Mouse (Mus musculus): ENCODE data around the gene Zfp653.

Gene Zfp653

DNA sequence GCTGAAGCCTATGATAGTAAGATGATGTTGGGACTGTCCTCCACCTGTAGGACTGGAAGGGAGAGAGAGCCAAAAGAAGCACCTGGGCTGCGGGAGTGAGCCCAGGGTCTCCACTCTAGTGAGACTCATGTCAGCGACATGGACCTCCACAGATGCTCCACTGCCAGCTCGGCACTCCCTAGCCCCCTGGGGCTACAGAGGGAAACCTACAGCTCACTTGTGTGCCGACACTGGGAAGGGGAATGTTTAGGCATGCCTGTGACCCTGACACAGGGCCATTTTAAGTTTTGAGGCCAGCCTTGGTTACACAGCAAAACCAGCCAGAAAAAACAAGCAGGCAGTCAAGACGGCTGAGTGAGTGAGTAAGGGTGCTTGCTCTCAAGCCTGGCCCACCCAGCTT lies 4.0 kb downstream of the Zfp653 start:
- no peak for DNase-seq

DNA sequence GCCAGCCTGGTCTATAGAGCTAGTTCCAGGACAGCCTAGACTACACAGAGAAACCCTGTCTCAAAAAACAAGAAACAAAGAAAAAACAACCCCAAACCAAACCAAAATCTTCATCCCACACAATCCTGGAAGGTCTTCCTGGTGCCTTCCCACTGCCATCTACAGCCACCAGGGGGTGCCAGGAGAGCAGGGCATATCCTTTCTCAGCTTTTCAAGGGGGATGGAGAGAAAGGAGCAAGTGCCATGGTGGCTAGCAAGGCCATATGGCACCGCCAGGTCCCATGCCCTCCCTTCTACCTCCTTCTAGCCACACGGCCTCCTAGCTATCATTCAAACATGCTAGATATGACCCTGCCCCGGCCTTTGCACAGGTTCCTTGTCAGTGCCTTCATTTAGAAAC lies 4.7 kb downstream of the Zfp653 start:
- peak; percentile 76 for DNase-seq

DNA sequence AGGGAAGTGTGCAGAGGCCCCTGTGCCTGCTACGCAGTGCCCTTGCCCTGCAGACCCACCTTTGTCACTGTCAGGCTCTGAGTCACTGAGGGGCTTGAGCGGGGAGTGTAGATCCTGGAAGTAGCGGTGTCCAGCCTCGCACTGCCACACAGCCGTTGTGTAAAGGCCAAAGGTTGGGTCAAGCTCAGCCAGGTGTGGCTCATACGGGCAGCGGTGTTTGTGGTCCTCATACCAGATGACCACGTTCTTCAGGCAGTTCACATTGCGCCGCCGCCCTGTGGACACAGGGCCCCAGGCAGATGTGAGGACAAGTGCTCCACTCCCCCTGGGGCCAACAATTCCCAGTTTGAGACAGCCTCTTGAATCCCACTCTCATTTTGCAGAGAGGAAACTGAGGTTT lies 5.5 kb downstream of the Zfp653 start:
- DNase-seq = no peak

DNA sequence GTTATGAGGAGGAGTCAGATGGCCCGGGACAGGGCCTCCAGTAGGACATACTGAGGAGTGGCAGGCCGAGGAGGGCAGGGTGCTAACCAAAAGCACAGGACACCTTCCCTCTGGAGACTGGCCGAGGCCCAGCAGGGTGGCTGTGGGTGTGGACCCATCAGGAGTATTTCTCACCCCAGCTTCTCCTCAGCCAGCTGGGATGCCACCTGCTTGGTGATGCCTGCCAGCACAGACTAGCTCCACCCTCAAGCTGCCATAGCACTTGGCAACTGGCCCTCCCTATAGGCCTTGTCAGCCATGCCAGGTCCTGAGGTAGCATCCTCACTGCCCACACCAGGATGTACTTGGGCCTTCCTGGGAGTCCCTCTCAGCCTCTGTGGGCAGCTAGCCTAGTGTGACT lies 6.8 kb downstream of the Zfp653 start:
- no peak for DNase-seq

DNA sequence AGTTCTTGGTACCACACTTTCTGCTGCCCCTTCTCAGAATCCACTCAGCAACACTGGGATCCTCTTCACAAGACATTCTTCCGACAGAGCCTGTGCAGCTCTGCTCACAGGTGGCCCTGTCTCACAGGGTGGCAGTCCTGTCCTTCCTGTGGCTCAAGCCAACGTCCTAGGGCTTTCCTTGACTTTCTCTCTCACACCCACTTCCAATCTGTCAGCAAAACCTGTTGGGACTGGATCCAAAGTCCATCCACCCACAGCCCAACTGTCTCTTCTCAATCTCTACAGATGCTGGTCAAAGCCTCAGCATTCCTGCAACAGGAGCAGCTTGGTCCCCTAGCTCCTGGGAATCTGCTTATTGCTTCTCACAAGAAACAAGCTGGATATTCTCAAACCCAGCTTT lies 9.8 kb downstream of the Zfp653 start:
- DNase-seq = no peak

DNA sequence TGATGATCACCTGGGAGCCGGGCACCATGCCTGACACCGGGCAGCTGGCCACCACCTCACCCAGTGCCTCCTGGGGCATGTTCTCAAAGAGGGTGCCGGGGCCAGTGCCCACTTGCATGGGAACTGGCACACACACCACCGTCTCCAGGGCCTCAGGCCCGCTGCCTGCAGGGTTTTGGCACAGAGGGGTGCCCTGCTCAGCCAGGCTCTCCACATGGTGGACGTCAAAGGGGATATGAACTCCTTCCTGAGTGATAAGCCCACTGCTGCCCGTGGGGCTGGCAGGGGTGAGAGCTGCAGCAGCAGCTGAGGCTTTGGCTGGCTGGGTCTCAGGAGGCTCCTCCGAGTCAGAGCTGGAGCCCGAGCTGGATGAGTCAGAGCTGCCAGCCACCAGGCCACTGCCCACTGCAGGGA lies 13.2 kb downstream of the Zfp653 start:
- DNase-seq = no peak

DNA sequence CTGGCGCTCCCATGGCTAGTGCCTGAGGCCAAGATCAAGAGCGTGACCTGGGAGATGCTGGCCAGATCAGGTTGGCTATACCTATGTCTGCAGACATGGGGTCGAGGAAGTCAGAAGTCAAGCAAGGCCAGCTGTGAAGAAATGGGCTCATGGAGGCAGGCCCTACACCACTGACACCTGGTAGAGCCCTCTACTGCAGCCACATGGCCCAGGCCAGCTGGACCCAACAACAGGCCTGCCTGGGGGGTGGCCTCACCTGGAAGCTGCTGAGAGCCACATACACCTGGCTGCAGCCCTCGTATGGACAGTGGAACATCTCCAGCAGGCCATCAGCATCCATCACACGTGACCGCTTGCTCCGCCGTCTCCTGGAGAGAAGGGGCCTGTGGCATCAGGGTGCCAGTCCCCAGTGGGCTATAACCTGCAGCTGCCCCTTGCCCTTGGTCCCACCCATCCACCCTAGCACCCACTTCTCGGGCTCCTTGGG lies 14.1 kb downstream of the Zfp653 start:
- no peak for DNase-seq

DNA sequence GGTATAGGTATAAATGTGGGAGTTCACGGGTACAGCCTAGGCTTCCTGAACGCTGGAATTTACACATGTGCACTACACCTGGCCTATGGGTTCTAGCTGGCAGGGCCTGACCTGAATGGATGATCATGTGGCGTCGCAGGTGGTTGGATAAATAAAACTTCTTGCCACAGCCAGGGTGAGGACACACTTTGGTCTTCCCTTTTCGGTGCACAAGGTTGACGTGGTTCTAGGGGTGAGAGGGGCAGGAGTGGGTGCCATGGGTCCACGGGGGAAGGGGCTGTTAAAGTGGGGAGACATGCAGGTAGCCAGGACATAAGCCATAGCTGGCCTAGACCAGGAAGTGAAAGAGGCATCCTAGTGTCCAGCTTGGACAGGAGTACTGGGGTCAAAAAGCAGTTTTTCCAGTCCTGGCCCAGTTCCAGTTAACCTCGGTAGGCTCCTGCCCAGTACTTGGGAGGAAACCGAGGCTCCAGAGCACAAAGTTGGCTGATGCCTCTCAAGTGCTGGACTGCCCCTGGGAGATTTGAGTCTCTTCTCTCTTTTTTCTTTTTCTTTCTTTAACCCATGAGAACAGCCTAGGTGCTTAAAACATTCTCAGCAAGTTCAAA lies 14.8 kb downstream of the Zfp653 start:
- DNase-seq = no peak

DNA sequence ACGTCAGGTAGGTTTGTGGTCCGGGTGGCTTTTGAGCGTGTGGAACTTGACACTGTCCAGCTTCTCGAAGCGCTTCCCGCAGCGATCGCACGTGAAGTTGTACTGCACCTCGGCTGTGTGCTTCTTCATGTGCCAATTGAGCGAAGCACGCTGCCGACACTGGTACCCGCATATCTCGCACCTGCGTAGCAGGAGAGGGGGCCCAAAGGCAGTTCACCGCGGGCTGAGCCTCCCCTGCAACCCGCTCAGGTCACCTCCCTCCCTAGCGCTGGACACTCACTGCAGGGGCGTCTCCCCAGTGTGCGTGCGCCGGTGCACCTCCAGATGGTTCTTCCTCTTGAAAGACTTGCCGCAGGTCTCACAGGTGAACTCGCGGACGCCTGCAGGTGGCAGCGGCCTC lies 15.5 kb downstream of the Zfp653 start:
- DNase-seq = no peak

DNA sequence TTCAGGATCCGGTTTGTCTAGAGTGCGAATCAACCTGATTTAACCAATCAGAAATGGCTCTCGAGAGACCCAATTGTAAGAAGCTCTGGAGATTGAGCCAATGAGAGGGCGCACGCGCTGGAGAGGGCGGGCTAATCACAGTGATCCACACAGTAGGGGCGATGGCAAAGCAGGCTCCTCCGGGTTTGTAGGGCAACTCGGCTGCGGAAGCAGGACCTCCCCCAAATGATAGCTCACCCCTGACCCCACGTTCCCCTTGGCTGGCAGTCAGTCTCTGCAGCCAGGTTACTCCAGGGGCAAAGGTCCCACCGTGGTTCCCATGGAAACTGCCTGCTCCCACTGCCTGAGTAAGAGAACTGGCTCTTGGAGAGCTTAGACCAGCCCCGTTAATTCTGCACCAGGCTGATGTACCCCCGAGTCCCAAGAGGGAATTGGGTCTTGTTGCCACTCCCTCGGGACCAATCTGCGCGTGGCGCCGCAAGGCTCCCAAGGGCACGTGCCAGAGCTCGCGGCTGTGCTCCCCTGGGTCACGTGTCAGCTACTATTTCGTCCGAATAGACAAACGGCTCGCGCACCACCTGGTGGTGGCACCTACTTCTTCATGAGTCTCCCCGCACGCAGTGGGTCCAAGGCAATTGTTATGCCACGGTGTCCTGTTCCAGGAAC lies 16.6 kb downstream of the Zfp653 start:
- DNase-seq = peak; percentile 71

DNA sequence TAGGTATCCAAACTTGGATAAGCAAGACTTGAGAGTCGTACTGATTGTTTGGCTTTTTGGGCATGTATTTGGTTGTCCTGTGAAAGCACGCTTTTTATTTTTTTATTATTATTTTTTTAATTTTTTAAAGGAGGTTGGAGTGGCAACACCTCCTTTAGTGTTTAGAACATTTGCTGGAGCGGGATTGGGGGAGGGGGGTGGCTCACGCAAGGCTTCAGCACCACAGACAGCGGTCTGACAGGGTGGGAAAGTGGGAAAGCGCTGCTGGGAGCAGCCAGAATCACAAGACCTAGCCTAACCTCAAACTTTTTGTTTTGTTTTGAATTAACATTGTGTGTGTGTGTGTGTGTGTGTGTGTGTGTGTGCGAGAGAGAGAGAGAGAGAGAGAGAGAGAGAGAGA lies 17.5 kb downstream of the Zfp653 start:
- DNase-seq = no peak

DNA sequence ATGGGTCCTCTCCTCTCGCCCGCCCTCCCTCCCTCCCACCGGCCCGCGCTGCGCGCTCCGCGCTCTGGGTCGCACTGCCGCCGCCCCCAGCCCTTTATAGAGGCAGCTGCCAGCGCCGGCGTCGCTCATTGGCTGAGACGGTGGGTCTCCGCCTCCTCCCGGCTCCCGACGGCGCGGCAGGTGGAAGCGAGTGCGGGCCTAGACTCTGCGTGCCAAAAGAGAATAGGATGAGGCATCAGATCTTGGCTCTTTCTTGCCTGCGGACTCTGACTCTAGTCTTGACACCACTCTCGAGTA lies 19.3 kb downstream of the Zfp653 start, which contains the start of gene Elavl3:
Elavl3 (minus strand) TSS at position 66 of the 297 bp plus-strand sequence.
- no peak for DNase-seq

DNA sequence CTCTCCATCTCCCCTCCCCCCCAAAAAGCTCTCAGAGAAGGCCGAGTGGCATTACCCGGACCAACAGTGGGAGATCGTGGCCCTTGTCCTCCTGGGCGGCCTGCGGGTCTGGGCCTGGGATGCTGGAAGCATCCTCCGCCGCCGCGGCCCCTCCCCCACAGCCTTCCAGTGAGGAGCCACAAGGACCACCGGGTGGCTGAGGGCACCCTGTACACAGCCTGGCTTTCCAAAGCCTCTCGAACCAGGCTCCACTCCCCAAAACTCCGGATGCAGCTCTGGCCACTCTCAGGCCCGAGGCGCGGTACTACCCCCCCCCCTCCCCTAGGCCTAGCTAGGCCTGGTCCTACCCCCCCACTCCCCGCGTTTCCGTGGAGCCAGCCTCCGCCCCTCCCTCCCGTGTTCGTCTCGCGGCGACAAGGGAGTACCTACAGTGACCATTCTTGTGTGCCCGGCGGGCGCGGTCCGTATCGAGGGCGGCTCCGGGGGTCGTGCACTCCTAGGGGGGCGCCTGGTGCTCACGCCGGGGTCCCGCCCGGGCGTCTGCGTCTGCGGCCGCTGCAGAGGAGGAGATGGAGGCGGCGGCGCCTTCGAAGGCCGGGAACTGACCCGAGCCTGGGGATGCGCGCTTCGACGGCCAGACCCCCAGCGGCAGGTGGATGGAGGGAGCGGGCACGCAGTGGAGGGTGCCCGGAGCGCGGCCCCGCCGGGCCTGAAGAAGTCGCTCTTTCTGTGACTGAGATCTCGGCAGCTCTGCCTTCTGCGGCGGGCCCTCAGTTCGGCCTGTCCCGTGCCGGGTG lies 19.8 kb downstream of the Zfp653 start:
- DNase-seq = no peak

DNA sequence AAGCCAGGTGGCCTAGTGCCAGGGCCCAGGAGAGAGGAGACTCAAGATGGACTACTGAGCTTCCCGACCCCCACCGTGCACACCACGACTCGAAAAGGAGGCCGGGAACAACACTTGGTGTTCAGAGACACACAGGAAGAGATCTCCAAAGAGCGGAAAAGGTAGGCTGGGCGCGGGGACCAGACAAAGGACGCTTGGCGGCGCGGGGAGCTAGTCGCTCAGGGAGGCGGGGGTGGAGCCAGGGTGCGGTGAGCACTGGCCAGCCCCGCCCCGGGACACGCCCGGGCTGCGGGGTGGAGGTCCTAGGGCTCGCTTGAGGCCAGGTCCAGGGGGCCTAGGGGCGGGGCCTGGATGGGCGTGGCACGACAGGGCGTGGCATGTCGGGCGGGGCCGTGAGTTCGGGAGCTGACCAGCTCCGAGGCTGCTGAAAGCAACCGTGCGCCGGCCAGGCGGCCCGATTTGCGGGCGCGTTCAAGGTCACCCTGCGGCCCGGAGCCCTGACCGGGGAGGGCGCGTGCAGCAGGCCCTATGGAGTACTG lies 20.8 kb downstream of the Zfp653 start:
- DNase-seq = peak; percentile 32

DNA sequence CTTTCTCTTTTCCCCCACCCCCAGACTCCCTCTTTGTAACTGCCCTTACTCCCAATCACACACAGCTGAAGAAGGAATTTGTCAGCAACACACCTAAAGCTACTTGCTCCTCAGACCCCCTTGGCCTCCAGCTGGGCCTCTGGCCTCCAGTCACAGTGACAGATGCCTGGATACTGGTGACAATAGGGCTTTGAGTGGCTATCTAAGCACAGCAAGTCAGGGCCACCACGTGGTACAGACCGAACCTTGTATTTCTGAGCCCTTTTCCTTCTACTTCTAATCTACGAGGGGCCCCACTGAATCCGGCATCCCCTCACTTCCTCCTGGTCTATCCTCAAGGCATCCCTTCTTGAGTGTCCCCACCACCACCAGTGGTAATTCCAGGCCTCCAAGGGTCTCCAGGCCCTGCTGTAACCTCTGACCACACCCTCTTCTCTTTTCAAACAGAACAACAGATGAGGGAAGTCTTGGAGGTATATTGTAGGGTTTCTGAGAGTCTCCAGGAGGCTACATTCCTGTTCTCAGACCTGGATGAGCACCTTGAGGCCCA lies 21.4 kb downstream of the Zfp653 start:
- DNase-seq = no peak

DNA sequence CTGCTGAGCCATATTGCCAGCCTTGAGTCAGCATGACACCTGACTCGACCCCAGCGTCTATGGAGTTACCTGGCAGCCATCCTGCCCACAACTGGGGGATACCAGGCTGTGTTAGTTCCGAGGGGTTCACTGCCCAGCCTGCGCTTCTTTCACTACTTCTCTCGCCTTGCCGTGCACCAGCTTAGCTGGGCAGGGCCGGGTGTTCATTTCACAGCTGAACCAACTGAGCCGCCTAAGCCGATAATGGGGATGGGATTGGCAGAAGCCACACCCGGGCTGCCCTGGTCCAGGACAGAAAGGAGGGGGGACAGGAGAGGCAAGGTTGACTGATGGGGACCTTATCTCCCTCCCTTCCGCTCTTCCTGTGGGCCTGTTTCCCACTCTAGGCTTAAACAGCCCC lies 21.9 kb downstream of the Zfp653 start:
- no peak for DNase-seq

DNA sequence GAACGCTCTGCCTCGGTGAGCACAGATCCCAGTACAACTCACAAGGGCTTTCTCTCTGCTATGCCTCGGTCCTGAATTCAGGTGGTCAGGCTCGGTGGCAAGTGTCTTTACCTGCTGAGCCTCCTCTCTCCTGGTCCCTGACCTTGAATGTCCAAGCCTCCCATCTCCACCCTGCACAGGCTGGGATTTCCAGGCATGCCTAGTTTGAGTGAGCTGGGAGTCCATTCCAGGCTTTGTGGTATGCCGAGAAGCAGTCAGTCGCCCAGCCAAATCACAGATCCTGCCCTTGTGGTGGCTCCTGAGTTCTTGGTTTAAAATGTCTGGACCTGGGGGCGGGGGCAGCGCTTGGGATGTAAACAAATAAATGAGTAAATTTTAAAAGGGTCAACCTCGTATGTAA lies 23.8 kb downstream of the Zfp653 start:
- DNase-seq = no peak

DNA sequence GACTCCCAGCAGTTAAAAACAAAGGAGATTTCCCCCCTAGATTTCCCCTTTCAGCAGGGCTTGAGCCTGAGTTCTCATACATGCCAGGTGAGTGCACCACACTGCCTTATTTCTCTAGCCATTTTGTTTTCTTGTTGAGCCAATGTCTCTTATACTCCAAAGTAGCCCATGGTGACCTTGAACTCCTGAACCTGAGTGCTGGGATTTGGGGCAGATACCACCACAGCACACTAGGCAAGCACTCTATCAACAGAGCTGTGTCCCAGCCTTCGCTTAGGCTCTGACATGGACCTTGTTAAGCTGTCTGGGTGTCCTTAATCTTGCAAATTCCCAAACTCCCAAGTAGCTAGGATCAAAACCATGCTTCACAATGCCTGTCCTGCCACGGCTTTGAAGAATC lies 29.3 kb downstream of the Zfp653 start:
- no peak for DNase-seq

DNA sequence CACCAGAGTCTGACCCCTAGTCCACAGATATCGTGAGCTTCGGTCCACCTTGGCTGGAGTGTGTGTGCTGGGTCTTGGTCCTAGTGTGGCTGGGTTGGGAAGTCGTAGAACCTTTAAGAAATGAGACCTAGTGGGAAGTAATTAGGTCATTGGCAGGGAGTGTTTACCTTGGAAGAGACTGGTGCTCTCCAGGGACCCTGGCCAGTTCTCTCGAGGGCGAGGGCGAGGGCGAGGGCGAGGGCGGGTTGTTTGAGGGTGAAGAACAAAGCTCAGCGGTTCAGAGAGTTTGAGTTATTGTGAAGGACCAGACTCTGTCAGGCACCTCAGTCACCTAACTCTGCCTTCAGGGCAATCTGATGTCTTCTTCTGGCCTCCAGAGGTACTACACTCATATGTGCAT lies 33.4 kb downstream of the Zfp653 start:
- no peak for DNase-seq

DNA sequence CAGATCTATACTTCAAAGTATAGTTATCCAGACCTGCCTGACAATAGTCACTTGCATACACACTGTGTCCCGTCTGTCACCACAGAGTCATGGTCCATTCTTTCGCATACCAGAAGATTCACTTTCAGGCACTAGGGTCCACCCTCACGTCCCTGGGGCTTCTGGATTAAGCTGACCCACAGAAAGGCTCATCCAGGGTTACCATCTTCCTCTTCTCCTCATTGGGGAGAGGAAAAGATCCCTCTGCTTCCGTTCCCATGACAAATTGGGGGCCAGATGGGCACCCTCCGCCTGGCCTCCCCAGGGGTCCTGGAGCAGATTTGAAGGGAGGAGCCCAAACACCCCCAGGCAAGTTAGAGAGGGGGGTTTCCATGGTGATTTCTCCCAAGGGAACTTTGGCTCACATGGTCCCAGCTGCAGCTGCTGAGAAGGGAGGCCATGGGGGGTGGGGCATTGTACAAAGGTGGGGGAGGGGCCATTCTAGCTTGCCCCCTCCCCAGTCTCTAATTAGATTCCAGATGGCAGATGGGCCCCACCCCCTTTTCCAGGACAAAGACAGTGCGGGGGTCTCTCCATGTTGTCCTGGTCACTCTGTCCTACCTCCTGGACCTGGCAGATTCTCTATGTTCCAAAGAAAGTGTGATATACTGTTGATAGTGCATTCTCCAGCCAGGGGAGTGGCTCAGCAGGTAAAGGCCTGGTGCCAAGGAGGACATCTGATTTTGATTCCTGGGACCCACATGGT lies 35.7 kb downstream of the Zfp653 start:
- DNase-seq = no peak

DNA sequence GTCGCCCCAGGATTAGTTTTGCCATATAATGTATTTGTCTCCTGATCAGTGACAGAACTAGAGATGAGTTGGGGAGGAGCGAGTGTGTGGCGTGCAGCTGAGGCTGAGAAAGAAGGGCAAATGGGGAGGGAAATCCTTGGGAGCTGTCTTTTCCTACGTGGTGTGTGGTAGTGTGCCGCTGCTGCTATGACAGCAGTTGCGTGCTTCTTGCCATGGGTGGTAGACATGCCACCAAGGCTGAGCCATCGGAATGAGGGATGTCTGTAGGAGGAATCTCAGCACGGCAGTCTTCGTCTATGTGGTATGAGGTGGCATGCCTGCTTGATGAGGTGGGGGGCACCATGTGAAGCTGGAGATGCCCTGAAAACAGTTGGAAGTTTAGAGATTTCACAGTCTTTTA lies 40.8 kb downstream of the Zfp653 start:
- DNase-seq = no peak

DNA sequence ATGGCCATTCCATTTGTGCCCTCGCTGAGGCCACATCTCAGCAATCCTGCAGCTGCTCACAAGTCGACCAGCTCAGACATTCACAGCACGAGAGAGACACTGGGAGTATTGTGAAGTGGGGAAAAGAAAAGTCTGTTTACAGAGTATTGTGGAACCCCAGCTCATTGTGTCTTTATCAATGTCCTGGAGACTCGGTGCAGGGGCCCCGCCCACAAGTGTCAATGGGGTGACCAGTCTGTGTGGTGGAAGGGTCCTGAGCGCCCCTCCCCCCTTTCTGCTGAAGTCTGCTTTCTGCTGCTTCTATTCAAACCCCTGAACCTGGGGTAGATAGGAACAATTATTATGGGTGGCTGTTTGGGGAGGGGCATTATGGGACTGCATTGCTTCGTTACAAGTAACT lies 42.7 kb downstream of the Zfp653 start:
- no peak for DNase-seq

DNA sequence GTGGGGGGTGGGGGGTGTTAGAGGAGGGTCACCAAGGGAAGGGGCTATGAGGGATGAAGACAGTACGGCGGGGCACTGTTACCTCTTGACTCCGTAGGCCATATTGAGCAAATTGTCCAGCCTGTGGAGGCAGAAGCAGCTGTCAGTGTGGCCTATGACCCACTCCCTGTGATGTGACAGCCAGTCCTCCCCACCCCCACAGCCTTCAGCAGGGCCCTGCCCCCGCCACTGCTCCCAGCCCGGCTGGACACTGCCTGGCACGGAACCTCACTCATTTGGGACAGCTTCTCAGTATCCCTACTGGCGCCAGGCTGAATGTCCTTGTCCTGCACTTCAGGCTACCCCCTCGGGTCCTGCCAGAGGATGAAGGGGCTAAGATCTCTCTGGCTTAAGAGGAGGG lies 46.6 kb downstream of the Zfp653 start:
- DNase-seq = peak; percentile 29

Data from lung, postnatal 14 days (tissue).